Mouse (Mus musculus) limb, embryonic 15.5 days (tissue): ENCODE data around the gene Ankrd28. TPM values are rescaled to one million over a fixed set of nuclear protein-coding genes. Genes with fewer than 3 reads are reported as not detected.

ENCODE experiments used
- ATAC-seq: fragments of 200-750 bp; cut with Nextera tagmentation; 2 replicates; pipeline ENCODE4 v1.8.0; 2017; ENCODE audit warnings: low read depth, moderate TSS enrichment; ENCODE audit not compliant: insufficient number of reproducible peaks, low FRiP score, low TSS enrichment
- H3K27ac ChIP-seq: fragments of 300-500 bp; sonication (generic); 2 replicates; pipeline ENCODE4 v1.5.1; 2015; ENCODE audit warnings: moderate library complexity, mild to moderate bottlenecking, inconsistent platforms
- H3K27me3 ChIP-seq: fragments of 300-500 bp; sonication (generic); 2 replicates; pipeline ENCODE4 v1.6.1; 2015; ENCODE audit warnings: inconsistent platforms
- H3K36me3 ChIP-seq: fragments of 300-500 bp; sonication (generic); 2 replicates; pipeline ENCODE4 v1.6.1; 2015; ENCODE audit warnings: inconsistent platforms
- H3K4me1 ChIP-seq: fragments of 300-500 bp; sonication (generic); 2 replicates; pipeline ENCODE4 v1.6.1; 2015; ENCODE audit warnings: inconsistent platforms
- H3K4me2 ChIP-seq: fragments of 300-500 bp; sonication (generic); 2 replicates; pipeline ENCODE4 v1.6.1; 2015; ENCODE audit warnings: mild to moderate bottlenecking, inconsistent platforms
- H3K4me3 ChIP-seq: fragments of 300-500 bp; sonication (generic); 2 replicates; pipeline ENCODE4 v1.5.1; 2015; ENCODE audit warnings: mild to moderate bottlenecking, inconsistent platforms
- H3K9ac ChIP-seq: fragments of 300-500 bp; sonication (generic); 2 replicates; pipeline ENCODE4 v1.6.1; 2015; ENCODE audit warnings: inconsistent platforms
- H3K9me3 ChIP-seq: fragments of 300-500 bp; sonication (generic); 2 replicates; pipeline ENCODE4 v1.6.1; 2016; ENCODE audit warnings: inconsistent platforms
- WGBS: fragments of 180-500 bp; shearing (Covaris S2); methylation state at CpG from one replicate; pipeline ENCODE4 v1.1.7; 2015; 5-methylcytosine and 5-hydroxymethylcytosine counted together
- polyA plus RNA-seq: library from polyadenylated mRNA; unstranded; fragments of >200 nt; fragmentation: Nextera tagmentation; extraction: Ambion mirVana; gene quantifications from 2 replicates; pipeline ENCODE4 v1.2.1, GENCODE M21; 2015

The Ankrd28 gene
- polyA plus RNA-seq, 1 experiment from 2014 or later = 10.0 TPM

DNA sequence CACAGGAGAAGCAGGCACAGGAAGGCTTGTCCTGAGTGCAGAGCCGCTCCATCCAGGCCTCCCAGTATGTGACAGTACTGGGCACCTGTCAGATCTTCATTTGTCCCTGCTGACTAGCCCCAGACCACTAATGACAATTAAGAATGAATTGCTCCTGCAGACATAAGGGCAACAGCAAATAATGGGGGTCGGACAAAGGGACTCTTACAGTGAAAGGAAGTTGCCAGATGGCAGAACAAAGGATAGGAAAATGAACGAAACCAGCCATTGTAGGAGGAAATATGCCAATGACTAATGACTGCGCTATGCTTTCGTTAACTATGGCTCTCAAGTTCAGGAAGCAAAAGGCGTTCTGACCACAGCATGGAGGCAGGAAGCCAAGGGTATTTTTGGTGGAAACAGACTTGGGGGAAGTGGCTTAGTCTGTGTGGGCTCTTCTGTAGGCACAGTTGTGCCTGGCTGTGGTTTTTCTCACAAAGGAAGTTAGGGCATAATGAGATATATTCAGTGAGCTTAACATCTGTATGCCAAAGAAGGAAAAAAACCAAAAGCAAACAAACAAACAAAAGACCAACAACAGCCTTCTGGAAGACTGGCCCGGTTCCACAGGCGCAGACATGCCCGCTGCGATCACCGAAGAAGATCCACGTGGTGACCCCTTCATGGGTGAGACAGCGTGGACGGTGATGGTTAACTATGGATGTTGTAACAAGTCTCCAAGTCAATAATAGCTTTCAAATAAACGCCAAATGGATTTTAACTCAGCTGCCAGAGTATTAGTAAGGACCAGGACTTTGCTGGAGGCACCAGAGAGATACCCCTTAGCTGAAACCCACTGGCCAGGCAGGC, 160.6 kb downstream of the Ankrd28 start:
- Histone ChIP-seq H3K27ac (peak overlapping the region; percentile 85), H3K36me3 (peaks cover 13% of the 10 kb centered on the region; the same call in 1 of the 2 replicates), H3K4me1 (peaks cover 60% of the 10 kb centered on the region), H3K9ac (no peak overlapping the region), H3K9me3 (no peaks in the 10 kb centered on the region), H3K27me3 (no peaks in the 10 kb centered on the region), H3K4me3 (no peak overlapping the region), H3K4me2 (peak overlapping the region; percentile 12)
- WGBS = 65% methylated on average over 15 of the region's 15 CpGs
- 0 out of 2 replicates have a peak, but pooled peaks have one; percentile 40 for ATAC-seq

DNA sequence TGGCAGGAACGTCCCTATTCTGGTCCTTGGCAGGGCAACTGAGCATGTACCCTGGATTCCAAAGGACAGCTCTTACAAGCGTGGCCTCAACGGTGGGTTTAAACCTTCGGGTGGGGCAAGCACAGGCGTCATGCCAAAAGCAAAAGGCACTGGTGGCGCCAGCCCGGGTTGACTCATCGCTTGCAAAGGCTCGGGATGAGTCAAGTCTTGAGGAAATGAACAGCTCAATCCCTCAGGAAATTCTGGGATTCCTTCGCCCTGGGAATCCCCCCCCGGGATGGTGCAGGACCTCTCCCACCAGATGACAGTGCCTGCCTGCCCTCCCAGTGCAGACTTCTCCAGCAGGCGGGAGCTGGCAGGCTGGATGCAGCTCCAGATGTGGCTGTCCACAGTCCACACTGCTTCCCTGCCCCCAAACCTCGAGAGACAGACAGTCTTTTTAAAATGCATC, 161.3 kb downstream of the Ankrd28 start:
- no peak overlapping the region for H3K9ac ChIP-seq
- H3K27me3 ChIP-seq = no peaks in the 10 kb centered on the region
- peaks cover 67% of the 10 kb centered on the region for H3K4me1 ChIP-seq
- WGBS = 41% methylated on average over 13 of the region's 13 CpGs
- no peak overlapping the region for H3K4me3 ChIP-seq
- peak; percentile 31; the same call in 1 of the 2 replicates for ATAC-seq
- H3K9me3 ChIP-seq = no peaks in the 10 kb centered on the region
- H3K4me2 ChIP-seq = peak overlapping the region; percentile 12
- H3K36me3 ChIP-seq = peaks cover 13% of the 10 kb centered on the region; the same call in 1 of the 2 replicates
- H3K27ac ChIP-seq = peak overlapping the region; percentile 85

DNA sequence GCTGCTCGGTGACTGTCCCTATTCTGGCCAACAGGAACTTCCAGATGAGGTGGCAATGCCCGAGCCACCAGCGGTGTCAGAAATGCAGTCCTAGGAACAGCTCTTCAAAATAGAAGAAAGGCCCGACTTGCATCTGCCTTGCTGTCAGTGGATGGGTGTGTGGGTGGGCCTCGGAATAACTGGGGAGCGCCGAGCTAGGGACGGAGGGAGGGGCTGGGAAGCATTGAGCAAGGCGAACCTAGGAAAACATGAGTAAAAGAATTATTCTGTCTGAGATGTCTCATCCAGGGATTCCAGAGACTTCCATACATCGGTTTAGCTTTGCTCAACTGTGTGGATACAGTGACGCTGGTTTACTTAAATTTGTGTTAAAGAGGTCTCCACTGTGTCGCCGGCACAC, 162.1 kb downstream of the Ankrd28 start:
- peaks cover 13% of the 10 kb centered on the region; the same call in 1 of the 2 replicates for H3K36me3 ChIP-seq
- H3K9ac ChIP-seq = no peak overlapping the region
- H3K27ac ChIP-seq = peak overlapping the region; percentile 85
- WGBS = 75% methylated on average over 13 of the region's 13 CpGs
- no peaks in the 10 kb centered on the region for H3K27me3 ChIP-seq
- no peaks in the 10 kb centered on the region for H3K9me3 ChIP-seq
- H3K4me2 ChIP-seq = no peak overlapping the region
- ATAC-seq = no peak
- H3K4me1 ChIP-seq = peaks cover 76% of the 10 kb centered on the region
- H3K4me3 ChIP-seq = no peak overlapping the region

DNA sequence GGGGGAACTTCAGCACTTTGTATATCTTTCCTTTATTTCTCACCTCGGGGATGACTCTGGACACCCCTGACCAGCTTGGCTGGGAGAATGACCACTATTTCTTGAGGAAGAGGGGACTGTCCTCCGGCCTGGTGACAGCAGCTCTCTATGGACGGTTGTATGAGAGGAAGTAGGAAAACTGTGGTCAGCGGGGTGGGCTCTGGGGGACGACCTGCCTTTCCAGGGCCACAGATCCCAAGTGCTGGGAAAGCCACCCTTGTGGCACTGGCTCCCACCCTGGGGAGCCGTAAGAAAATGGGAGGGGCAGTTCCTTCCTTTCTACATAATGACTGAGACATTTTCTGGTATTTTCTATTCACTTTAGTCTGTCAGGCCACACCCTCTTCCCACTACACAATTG, 162.7 kb downstream of the Ankrd28 start:
- ATAC-seq = no peak
- H3K4me3 ChIP-seq = no peak overlapping the region
- H3K9ac ChIP-seq = no peak overlapping the region
- H3K36me3 ChIP-seq = peaks cover 13% of the 10 kb centered on the region; the same call in 1 of the 2 replicates
- no peaks in the 10 kb centered on the region for H3K27me3 ChIP-seq
- no peaks in the 10 kb centered on the region for H3K9me3 ChIP-seq
- peak overlapping the region; percentile 85 for H3K27ac ChIP-seq
- WGBS = 78% methylated on average over 6 of the region's 6 CpGs
- peaks cover 78% of the 10 kb centered on the region for H3K4me1 ChIP-seq
- no peak overlapping the region for H3K4me2 ChIP-seq

DNA sequence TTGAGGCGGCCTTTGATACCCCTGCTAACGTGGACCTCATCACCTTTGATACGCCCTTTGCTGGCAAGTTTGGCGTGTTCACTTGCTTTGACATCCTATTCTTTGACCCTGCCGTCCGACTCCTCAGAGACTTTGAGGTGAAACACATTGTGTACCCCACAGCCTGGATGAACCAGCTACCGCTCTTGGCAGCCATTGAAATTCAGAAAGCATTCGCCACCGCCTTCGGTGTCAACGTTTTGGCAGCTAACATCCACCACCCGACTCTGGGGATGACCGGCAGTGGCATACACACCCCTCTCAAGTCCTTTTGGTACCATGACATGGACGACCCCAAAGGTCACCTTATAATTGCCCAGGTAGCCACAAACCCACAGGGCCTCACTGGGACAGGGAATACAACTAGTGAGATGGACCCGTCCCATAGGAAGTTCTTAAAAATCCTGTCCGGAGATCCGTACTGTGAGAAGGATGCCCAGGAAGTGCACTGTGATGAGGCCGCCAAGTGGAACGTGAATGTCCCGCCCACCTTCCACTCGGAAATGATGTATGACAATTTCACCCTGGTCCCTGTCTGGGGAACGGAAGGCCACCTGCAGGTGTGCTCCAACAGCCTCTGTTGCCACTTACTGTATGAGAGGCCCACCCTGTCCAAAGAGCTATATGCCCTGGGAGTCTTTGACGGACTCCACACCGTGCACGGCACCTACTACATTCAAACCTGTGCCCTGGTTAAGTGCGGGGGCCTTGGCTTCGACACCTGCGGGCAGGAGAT, 163.3 kb downstream of the Ankrd28 start:
- no peak overlapping the region for H3K4me3 ChIP-seq
- no peaks in the 10 kb centered on the region for H3K9me3 ChIP-seq
- H3K27me3 ChIP-seq = no peaks in the 10 kb centered on the region
- peaks cover 13% of the 10 kb centered on the region; the same call in 1 of the 2 replicates for H3K36me3 ChIP-seq
- H3K9ac ChIP-seq = no peak overlapping the region
- 96% methylated on average over 28 of the region's 28 CpGs for WGBS
- H3K4me2 ChIP-seq = no peak overlapping the region
- no peak for ATAC-seq
- H3K27ac ChIP-seq = 0 out of 2 replicates have a peak overlapping the region, but pooled peaks have one; percentile 85
- H3K4me1 ChIP-seq = peaks cover 84% of the 10 kb centered on the region

DNA sequence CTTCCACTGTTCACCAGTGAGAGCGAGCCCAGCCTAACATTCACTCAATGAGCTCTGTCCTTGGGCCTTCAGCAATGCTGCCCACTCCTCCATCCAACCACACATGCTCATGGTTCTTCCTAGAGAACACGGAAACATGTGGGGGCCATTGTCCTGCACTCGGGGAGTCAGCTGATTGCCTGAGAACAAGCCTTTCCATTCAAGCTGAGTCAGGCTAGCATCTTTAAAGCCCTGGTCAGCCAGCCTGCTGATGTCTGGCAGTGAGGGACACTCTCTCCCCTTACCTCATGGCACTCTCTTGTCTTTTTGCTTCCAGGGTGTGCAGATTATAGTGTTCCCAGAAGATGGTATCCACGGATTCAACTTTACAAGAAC, 164.9 kb downstream of the Ankrd28 start:
- H3K36me3 ChIP-seq = peaks cover 13% of the 10 kb centered on the region; the same call in 1 of the 2 replicates
- no peaks in the 10 kb centered on the region for H3K9me3 ChIP-seq
- peak overlapping the region; percentile 98 for H3K27ac ChIP-seq
- no peak overlapping the region for H3K4me3 ChIP-seq
- ATAC-seq = no peak
- H3K4me2 ChIP-seq = no peak overlapping the region
- no peaks in the 10 kb centered on the region for H3K27me3 ChIP-seq
- H3K9ac ChIP-seq = no peak overlapping the region
- WGBS = 73% methylated on average over 4 of the region's 4 CpGs
- peaks cover 86% of the 10 kb centered on the region for H3K4me1 ChIP-seq

DNA sequence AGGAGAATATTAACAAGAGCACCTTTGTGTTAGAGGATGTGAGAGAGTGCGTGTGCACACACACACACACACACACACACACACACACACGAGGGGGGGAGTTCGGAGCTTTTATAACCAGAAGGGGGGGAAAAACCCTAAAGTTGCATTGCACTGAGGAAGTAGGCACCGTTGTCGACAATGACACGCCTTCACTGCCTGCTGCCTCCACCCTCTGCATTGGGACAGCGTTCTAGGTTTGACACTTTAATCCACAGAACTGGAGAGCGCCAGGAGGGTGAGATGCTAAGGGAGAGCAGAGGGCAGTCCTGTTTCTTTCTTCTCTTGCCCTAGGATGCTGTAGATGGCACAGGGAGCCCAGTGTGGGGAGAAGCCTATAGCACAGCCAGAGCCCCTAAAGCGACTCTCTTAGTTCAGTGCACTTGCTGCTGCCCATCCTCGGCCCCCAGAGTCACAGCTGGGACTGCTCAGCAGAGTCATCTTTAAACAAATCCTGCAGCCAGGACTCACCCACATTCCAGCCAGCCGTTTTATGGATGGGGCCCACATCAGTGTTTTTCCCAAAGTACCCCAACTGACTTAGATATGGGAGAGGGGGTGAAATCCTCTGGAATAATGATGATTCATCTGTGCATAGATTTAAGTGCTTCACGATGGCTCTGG, 165.4 kb downstream of the Ankrd28 start:
- WGBS = 51% methylated on average over 12 of the region's 12 CpGs
- H3K27ac ChIP-seq = peak overlapping the region; percentile 98
- no peak for ATAC-seq
- H3K9ac ChIP-seq = no peak overlapping the region
- no peaks in the 10 kb centered on the region for H3K27me3 ChIP-seq
- H3K4me2 ChIP-seq = no peak overlapping the region
- peaks cover 86% of the 10 kb centered on the region for H3K4me1 ChIP-seq
- H3K9me3 ChIP-seq = no peaks in the 10 kb centered on the region
- H3K4me3 ChIP-seq = no peak overlapping the region
- H3K36me3 ChIP-seq = peaks cover 13% of the 10 kb centered on the region; the same call in 1 of the 2 replicates

DNA sequence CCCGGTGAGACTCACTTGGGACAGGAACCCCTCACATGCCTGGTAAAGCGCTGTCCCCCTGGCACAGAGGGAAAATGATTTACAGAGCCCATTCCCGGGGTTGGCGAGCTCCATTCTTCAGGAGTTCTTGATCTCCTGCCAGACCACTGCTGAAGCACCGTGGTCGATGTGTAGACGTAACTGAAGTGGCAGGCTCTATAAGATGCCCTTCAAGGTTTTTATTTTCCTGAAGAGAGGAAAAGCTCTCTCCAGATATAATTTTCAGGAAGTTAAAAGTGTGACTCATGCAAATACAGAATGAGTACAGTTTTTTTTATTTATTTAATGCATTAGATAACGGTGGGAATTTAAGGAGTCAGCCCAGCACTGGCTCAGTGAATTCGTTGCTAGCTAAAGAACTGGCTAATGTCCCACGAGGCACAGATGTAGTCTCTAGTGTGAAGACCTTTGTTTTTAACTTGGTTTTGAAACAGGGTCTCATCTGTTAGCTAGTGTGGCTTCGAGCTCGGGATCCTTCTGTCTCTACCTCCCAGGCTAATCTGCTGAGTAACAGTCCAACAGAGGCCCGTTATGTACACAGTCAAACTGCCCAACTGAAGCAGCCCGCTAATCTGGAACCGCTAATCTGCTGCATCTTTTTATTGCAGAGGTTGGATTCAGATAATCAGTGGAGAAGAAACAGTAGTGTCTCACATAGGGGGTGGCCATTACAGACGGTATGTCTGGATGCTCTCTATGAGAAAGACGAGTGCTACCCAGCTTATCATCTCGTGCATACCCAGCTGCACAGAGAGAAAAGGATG, 166.2 kb downstream of the Ankrd28 start:
- no peak overlapping the region for H3K9ac ChIP-seq
- H3K4me1 ChIP-seq = peaks cover 86% of the 10 kb centered on the region
- H3K27ac ChIP-seq = peak overlapping the region; percentile 98
- H3K4me3 ChIP-seq = no peak overlapping the region
- peaks cover 13% of the 10 kb centered on the region; the same call in 1 of the 2 replicates for H3K36me3 ChIP-seq
- ATAC-seq = no peak
- WGBS = 44% methylated on average over 18 of the region's 18 CpGs
- no peaks in the 10 kb centered on the region for H3K9me3 ChIP-seq
- H3K27me3 ChIP-seq = no peaks in the 10 kb centered on the region
- no peak overlapping the region for H3K4me2 ChIP-seq

DNA sequence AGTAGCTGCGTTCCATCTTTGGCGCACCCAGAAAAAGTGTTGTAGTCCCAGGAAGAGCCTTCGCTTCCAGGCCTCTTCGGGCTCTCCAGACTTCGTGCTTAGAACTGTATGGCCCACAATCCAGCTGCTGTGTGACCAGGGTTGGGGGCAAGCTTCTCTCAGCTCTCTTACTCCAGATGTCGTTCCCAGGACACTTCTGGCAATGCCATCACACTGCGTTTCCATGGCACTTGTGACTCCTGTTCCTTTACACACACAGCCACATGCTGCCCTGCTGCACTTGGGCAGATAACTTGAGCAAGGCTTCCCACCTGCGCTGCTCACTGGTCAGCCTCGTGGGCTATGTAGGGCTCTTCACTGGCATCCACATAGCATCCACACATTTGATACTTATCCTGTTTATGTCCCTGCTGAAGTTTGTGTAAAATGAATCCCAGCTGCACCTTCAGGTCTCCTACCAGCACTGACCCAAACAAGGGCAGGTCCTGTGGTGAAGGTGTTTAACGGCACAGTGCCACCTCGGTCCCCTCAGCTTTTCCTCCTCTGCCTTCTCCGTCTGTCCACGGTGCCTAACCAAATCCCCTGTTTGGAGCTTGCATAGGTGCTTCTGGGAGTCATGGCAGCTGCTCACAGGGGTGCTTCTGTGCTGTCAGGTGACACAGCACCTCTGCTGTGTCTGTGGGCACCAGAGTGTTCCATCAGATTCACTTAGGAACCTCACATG, 166.9 kb downstream of the Ankrd28 start:
- peaks cover 13% of the 10 kb centered on the region; the same call in 1 of the 2 replicates for H3K36me3 ChIP-seq
- no peak overlapping the region for H3K4me3 ChIP-seq
- no peak for ATAC-seq
- WGBS = 71% methylated on average over 13 of the region's 13 CpGs
- H3K27me3 ChIP-seq = no peaks in the 10 kb centered on the region
- peaks cover 86% of the 10 kb centered on the region for H3K4me1 ChIP-seq
- no peak overlapping the region for H3K9ac ChIP-seq
- no peaks in the 10 kb centered on the region for H3K9me3 ChIP-seq
- no peak overlapping the region for H3K4me2 ChIP-seq
- H3K27ac ChIP-seq = peak overlapping the region; percentile 98

DNA sequence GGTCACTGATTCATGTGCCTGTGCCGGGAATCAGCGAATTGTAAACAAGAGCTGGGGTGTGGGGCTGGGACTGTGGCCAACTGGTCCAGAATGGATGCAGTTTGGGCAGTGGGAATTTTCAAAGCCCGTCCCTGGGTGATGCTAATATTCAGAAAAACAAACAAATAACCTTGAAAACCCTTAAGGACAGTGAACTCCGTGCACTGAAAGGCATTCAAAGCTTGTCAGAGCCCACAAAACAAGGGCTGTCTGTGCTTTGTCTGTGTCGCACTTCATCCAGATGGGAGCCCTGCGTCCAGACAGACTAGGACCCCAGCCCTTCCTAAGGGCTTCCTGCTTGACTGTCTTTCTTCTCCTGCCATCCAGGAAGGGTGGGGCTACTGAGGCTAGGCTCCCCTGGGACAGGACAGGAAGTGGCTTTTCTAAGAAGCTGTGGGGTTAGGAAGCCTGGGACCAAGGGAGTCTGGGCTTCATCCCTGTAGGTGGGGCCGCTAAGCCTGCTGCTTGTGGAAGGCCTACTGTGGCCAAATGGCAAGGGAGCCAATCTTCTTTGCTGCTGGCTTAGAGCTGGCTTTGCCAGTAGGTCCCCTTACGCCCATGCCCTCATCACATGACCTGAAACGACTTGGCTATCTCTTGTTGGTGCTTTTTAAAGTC, 167.8 kb downstream of the Ankrd28 start:
- peak overlapping the region; percentile 44 for H3K4me2 ChIP-seq
- peak overlapping the region; percentile 98 for H3K27ac ChIP-seq
- no peaks in the 10 kb centered on the region for H3K27me3 ChIP-seq
- H3K9me3 ChIP-seq = no peaks in the 10 kb centered on the region
- no peak overlapping the region for H3K9ac ChIP-seq
- WGBS = 21% methylated on average over 9 of the region's 9 CpGs
- H3K4me1 ChIP-seq = peaks cover 86% of the 10 kb centered on the region
- H3K4me3 ChIP-seq = peak overlapping the region; percentile 27
- peaks cover 12% of the 10 kb centered on the region; the same call in 1 of the 2 replicates for H3K36me3 ChIP-seq
- no peak for ATAC-seq
